Mouse (Mus musculus) heart, adult 2 months (tissue): Measurements from ENCODE around the gene Glp2r.

ENCODE experiments used
- CTCF ChIP-seq: fragments of 200-600 bp; IDR thresholded peaks from 2 replicates; pipeline ENCODE4 v1.8.1; 2022; ENCODE audit warnings: antibody characterized with exemption, mild to moderate bottlenecking, moderate library complexity
- POLR2A ChIP-seq: fragments of 200-500 bp; IDR thresholded peaks from 2 replicates; pipeline ENCODE4 v1.6.1; 2011; ENCODE audit warnings: mild to moderate bottlenecking, low read depth, low read length, control low read depth; ENCODE audit not compliant: insufficient read depth

DNA sequence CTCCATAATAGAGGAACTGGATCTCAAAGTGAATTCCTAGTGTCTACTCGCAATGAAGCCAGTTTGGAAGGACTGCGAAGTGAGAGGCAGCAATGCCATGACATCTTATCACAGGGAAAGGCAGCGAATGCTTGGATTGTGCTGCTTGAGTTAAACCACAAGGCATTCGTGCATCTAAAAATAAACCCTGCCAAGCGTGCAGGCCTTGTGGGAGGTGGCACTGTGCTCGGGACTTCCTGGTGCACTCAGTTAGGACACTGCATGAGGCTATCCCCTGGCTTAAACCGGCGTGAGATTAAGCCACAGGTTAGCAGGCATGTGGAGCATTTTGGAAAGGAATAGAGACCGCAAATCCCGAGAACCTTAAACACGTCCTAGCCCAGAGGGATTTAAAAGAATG, 19.2 kb upstream of the Glp2r start:
- TF ChIP-seq CTCF (no peak), POLR2A (no peak)
